Mouse (Mus musculus): ENCODE results near the gene Sgms2.

DNA sequence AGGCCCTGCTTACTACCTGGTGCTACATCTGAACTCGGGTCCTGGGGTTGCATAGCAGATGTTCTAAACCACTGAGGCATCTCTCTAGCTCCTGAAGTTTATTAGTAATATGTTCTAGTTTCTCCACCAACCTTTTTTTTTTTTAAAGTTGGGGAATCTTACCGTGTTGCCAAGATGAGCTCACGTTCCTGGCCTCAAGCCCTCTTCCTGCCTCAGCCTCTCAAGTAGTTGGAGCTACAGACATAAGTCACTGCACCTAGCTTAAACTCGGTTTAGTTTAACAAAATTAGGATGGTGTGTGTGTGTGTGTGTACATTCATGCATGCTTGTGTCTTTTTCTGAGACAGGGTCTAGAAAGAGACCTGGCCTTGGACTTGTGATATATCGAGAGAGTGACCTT, 132.2 kb downstream of the Sgms2 start:
- TF ChIP-seq EP300 (IDR thresholded peaks at IDR 0.05; ENCODE audit: low read depth) (no peak), CTCF (IDR thresholded peaks at IDR 0.05; ENCODE audit: low read depth) (no peak)

Data from heart, postnatal 0 days (tissue).